Mouse (Mus musculus) central nervous system, embryonic 14 days (tissue): ENCODE measurements around the gene C8a. TPM values are rescaled to one million over a fixed set of nuclear protein-coding genes. Genes with fewer than 3 reads are reported as not detected.

Source experiments
- polyA plus RNA-seq: library from polyadenylated mRNA; depleted of rRNA; stranded (reverse); fragments of >200 nt; gene quantifications from 2 replicates; pipeline ENCODE4 v1.2.3, GENCODE M21; 2012; rRNA removed

The C8a gene
- 0.02 and 0.04 TPM in 2 replicates for polyA plus RNA-seq

GRCm38 (mm10) chr4:104876323-104876722, at the start of gene C8a:
Gene C8a, minus strand, starts transcription at chr4:104876398.

GRCm38 (mm10) chr4:104913291-104914129, 37.3 kb upstream of the C8a start, which contains the start of gene Fyb2:
Gene Fyb2, plus strand, starts transcription at chr4:104913456.

GRCm38 (mm10) chr4:104857029-104857428, 19.2 kb downstream of the C8a start, which contains the start of gene Gm17662:
Gene Gm17662, plus strand, starts transcription at chr4:104857329.

GRCm38 (mm10) chr4:104766065-104766464, 110.1 kb downstream of the C8a start, which contains the start of gene C8b:
Gene C8b, plus strand, starts transcription at chr4:104766317.

Other genes starting within 250 kb of the C8a start
- gene C8b, start 110.1 kb downstream of the C8a start, polyA plus RNA-seq, result 0.10 and 0.26 TPM in 2 replicates
- not detected in 2 replicates for gene Gm17662, start 19.1 kb downstream of the C8a start, polyA plus RNA-seq
- 0.32 and 0.36 TPM in 2 replicates for gene Fyb2, start 37.1 kb upstream of the C8a start, polyA plus RNA-seq
- 7.1 and 7.4 TPM in 2 replicates for gene Prkaa2, start 233.5 kb upstream of the C8a start, polyA plus RNA-seq